In genomic region chr7:30295103-30295502, GRCm38 (mm10) we compare ENCODE assay signal across 10 mouse cellular contexts. TPM values are rescaled to one million over a fixed set of nuclear protein-coding genes. Genes with fewer than 3 reads are reported as not detected.
A peak's percentile ranks its signal among the peaks of the same experiment; 100 is the strongest.
DNase-seq lines count a peak whose midpoint lies in the region; ATAC-seq and TF ChIP-seq lines count a peak whose summit lies in the region.
"Had no signal": no experiment of that assay in that cellular context is flagged by ENCODE, and none has a peak within 500 bp of the region (broad histone marks: within the 10 kb centered on the region; RNA-seq: fewer than 3 reads in every experiment).

No protein-coding gene starts in this region.

- TF ChIP-seq POLR2A in lung, adult 2 months (IDR thresholded peaks at IDR 0.05; ENCODE audit: borderline replicate concordance, extremely low read depth, low read depth, low read length): no peak

- H3K36me3 ChIP-seq in midbrain, embryonic 14.5 days (ENCODE audit: control insufficient read depth, insufficient read depth, low read length): peaks cover 65% of the 10 kb centered on the region

- DNase-seq in adrenal gland, adult (ENCODE audit: inconsistent age in 2 of 2, low spot score in 1 of 2): peak; percentile 80 to 82
- no peak for DNase-seq in adrenal gland, adult 18-20 months (ENCODE audit: low spot score in 2 of 2)
- DNase-seq in lung, postnatal 10 days: peak; percentile 70
- no peak for DNase-seq in lung, adult 2 months
- DNase-seq in cerebellum, postnatal 10 days: peak; percentile 93 to 95
- peak; percentile 50 to 69 for DNase-seq in lung, postnatal 4 days
- no peak for DNase-seq in thymus, postnatal 36 days
- no peak for DNase-seq in midbrain, embryonic 14.5 days

- H3K9ac ChIP-seq in midbrain, embryonic 14.5 days (replicated peaks; ENCODE audit: low read length): no peak overlapping the region
- H3K9ac ChIP-seq: hindbrain, embryonic 15.5 days; lung, embryonic 15.5 days had no signal

- no peak overlapping the region for H3K4me3 ChIP-seq in lung, adult 2 months (replicated peaks; ENCODE audit: extremely low read depth, low read depth, low read length)
- no peak overlapping the region for H3K4me3 ChIP-seq in midbrain, embryonic 14.5 days (replicated peaks; ENCODE audit: low read depth, low read length)
- H3K4me3 ChIP-seq: hindbrain, embryonic 15.5 days; lung, embryonic 15.5 days had no signal

- H3K4me1 ChIP-seq in lung, adult 2 months (ENCODE audit: control insufficient read depth, insufficient read depth, low read length): no peaks in the 10 kb centered on the region
- H3K4me1 ChIP-seq in midbrain, embryonic 14.5 days (ENCODE audit: control insufficient read depth, insufficient read depth, low read length): peaks cover 19% of the 10 kb centered on the region
- H3K4me1 ChIP-seq: lung, embryonic 15.5 days had no signal

- no peak overlapping the region for H3K27ac ChIP-seq in midbrain, embryonic 14.5 days (replicated peaks; ENCODE audit: low read depth, low read length)
- H3K27ac ChIP-seq: hindbrain, embryonic 15.5 days; lung, embryonic 15.5 days had no signal

- WGBS in lung, adult 2 months: 47% methylated on average over 10 of the region's 10 CpGs
- WGBS in midbrain, embryonic 14.5 days: 78% methylated on average over 10 of the region's 10 CpGs

- H3K9me3 ChIP-seq in midbrain, embryonic 14.5 days (ENCODE audit: control insufficient read depth, low read length): no peaks in the 10 kb centered on the region
- H3K9me3 ChIP-seq: hindbrain, embryonic 15.5 days; lung, embryonic 15.5 days had no signal

- no peak overlapping the region for H3K4me2 ChIP-seq in midbrain, embryonic 14.5 days (ENCODE audit: low read length)
- H3K4me2 ChIP-seq: hindbrain, embryonic 15.5 days; lung, embryonic 15.5 days had no signal

- ATAC-seq in midbrain, embryonic 14.5 days (ENCODE audit: low FRiP score, low TSS enrichment): no peak

- no peak for TF ChIP-seq CTCF in lung, adult 2 months (IDR thresholded peaks at IDR 0.05; ENCODE audit: insufficient read depth, low read length)

- H3K27me3 ChIP-seq in midbrain, embryonic 14.5 days (ENCODE audit: control insufficient read depth, insufficient read depth, low read length): no peaks in the 10 kb centered on the region
- H3K27me3 ChIP-seq: hindbrain, embryonic 15.5 days; lung, embryonic 15.5 days had no signal

RNA-seq across cellular contexts. Expression of gene Clip3, which starts 3.6 kb away (rescaled TPM):
- total RNA-seq in adrenal gland, adult 18-20 months (2021): 10 to 100 TPM; 22.6 to 24.3 TPM
- polyA plus RNA-seq in lung, adult 2 months (2012; rRNA removed): 7.7 and 7.9 TPM in 2 replicates
- 121 and 131 TPM in 2 replicates for polyA plus RNA-seq in midbrain, embryonic 14.5 days (2014; fragmentation: Nextera tagmentation; extraction: Ambion mirVana)

RNA-seq across cellular contexts. Expression of gene Alkbh6, which starts 13.4 kb away (rescaled TPM):
- 10 to 100 TPM; 56.3 to 74.8 TPM for total RNA-seq in adrenal gland, adult 18-20 months (2021)
- 141 and 163 TPM in 2 replicates for polyA plus RNA-seq in lung, adult 2 months (2012; rRNA removed)
- 107 and 145 TPM in 2 replicates for polyA plus RNA-seq in midbrain, embryonic 14.5 days (2014; fragmentation: Nextera tagmentation; extraction: Ambion mirVana)

RNA-seq across cellular contexts. Expression of gene Wdr62, which starts 14.9 kb away (rescaled TPM):
- total RNA-seq in adrenal gland, adult 18-20 months (2021): 1 to 10 TPM; 4.9 to 6.7 TPM
- polyA plus RNA-seq in lung, adult 2 months (2012; rRNA removed): 15.9 and 24.9 TPM in 2 replicates
- 2.5 and 5.0 TPM in 2 replicates for polyA plus RNA-seq in midbrain, embryonic 14.5 days (2014; fragmentation: Nextera tagmentation; extraction: Ambion mirVana)

RNA-seq across cellular contexts. Expression of gene Thap8, which starts 15.2 kb away (rescaled TPM):
- under 1 TPM; 0.38 to 0.46 TPM for total RNA-seq in adrenal gland, adult 18-20 months (2021)
- polyA plus RNA-seq in lung, adult 2 months (2012; rRNA removed): 0.21 and 0.55 TPM in 2 replicates
- polyA plus RNA-seq in midbrain, embryonic 14.5 days (2014; fragmentation: Nextera tagmentation; extraction: Ambion mirVana): 0.58 and 0.61 TPM in 2 replicates

RNA-seq across cellular contexts. Expression of gene Syne4, which starts 19.5 kb away (rescaled TPM):
- 10 to 100 TPM; 21.8 to 31.5 TPM for total RNA-seq in adrenal gland, adult 18-20 months (2021)
- 14.5 and 21.5 TPM in 2 replicates for polyA plus RNA-seq in lung, adult 2 months (2012; rRNA removed)
- 9.3 and 10.2 TPM in 2 replicates for polyA plus RNA-seq in midbrain, embryonic 14.5 days (2014; fragmentation: Nextera tagmentation; extraction: Ambion mirVana)

Comparison
In these comparisons a context has a peak if more than half of its experiments do, and no peak if none do; other contexts are left out.
1. DNase-seq: peak in adrenal gland, adult (2 of 2), lung, postnatal 10 days (single experiment), cerebellum, postnatal 10 days (2 of 2) and lung, postnatal 4 days (2 of 2); none in adrenal gland, adult 18-20 months (0 of 2), lung, adult 2 months (single experiment), thymus, postnatal 36 days (0 of 2) and midbrain, embryonic 14.5 days (single experiment).
2. RNA of gene Clip3, which starts 3.6 kb away (polyA plus RNA-seq): 121 to 131 TPM in midbrain, embryonic 14.5 days; 7.7 to 7.9 TPM in lung, adult 2 months; every median in the first group is over 10 times any median in the second.